Mouse (Mus musculus): ENCODE measurements around the gene Il1f9.
"Not testable (repeated sequence)": the region's sequence is repeated elsewhere in the genome, so short reads cannot be mapped to it uniquely, and the experiment has no call there.

Il1f9 gene

DNA sequence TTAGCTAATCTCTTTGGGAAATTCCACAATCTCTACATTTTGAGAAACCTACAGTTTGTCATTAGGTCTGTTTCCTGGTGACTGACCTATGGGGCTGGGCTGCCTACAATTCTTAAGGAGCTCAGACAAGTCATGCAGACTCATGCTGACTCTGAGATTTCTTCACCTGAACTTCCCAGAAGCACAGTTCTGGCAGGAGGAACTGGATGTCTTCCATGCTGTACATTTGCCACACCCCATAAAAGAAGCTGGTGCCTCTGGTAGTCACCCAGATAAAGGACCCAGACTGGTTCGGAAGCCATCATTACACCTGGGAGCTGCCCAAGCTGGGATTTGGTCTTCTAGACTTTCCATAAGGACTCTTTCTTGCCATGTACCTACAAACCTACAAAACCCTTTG is at the start of gene Il1f9:
Gene Il1f9, plus strand, starts transcription at position 301 of the 400 bp plus-strand sequence.
- no peak for DNase-seq

DNA sequence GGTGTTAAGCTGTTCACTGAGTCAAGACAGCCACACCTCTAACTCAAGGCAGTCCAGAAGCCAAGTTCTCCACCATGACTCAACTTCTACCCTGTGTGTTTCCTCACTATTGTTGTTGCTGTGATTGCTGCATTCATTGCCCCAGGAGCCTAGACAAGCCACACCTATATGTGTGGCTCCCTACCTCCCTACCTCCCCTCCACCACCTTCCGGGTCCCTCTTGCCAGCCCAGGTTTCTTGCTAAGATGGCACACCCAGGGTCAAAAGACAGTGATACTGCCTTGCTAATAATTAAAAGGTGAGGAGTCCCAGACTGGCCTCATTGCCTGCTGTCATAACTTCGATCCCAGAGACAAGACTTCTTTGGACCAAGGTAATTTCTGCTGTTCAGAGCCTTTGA is 33.4 kb upstream of the Il1f9 start, which contains the start of gene Il1f8:
Gene Il1f8, plus strand, starts transcription at position 301 of the 400 bp plus-strand sequence.
- DNase-seq, result no peak

DNA sequence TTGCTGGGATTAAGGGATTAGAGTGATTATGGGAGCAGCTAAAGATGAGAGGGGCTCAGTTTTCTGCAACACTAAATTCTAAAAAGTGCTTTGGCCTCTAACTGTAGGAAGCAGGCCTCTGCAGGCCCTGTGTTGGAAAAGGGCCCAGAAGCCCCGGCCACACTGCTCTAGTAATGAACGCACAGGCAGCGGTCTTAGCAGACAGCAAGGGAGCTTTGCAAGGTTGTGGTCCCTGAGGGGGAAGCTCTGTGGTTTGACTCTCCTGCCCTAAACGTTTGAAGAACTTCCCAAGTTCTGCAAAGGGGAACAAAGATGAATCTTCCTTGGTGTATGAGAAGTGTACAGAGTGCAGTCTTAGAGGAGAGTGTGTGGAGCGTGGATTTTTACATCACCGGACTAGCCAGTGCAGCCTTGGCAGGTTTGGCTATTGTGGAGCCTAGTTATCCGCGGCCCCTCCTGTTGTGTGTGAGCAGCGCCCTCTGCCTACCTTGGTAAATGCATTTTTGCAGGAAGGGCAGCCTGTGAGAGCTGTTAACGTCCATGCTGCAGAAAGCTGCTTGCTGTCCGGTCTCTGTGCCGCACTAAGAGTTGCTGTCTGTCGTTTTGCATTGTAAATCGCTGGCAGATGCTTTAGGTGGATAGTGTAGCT is 4.5 kb upstream of the Il1f9 start:
- DNase-seq, result not testable (repeated sequence)

DNA sequence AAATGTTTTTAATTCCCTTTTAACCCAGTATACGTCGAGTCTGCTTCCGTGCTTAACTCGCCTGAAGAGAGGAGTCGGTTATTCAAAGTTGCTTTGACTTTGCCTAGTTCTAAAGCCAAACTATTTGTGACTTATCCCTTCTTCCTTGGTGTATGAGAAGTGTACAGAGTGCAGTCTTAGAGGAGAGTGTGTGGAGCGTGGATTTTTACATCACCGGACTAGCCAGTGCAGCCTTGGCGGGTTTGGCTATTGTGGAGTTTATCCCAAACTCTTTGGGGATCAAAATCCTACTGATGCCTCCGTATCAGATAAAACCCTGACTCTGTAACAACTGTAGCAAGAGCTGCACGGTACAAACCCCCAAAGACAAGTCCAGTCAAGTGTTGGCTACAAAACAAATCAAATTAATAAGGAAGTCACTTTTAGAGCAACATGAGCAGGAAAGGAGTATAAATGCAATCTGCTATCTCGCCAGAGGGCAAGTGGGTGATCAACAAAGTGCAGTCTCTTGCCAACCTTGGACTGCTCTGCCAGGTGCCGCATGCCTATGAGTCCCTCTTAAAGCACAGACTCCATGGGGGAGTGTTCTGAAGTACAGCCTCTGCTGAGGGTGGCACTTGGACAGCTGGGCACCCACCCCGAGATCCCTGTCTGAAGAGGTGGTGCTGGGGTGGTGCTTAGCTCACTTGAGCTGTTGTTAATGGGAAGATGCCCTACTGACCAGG is 3.7 kb upstream of the Il1f9 start:
- DNase-seq, result not testable (repeated sequence)

DNA sequence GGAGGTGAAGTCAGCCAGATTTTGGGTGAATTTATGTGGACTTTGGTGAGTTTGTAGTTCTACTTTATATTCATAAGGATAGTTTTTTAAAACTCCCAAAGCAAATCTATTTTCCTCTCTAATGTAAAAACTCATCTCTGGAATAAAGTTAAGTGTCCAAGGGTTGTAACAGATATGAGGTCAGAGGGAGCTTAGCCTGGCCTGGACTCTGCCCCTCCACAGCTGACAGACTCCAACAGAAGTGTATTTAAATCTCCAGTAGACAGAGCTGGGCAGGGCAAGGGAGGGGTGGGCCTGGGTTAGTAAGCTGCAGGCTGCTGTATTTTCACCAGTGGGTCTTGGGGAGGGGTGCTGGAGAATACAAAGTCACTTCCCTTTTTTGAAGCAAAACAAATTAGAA is 2.2 kb upstream of the Il1f9 start:
- not testable (repeated sequence) for DNase-seq

DNA sequence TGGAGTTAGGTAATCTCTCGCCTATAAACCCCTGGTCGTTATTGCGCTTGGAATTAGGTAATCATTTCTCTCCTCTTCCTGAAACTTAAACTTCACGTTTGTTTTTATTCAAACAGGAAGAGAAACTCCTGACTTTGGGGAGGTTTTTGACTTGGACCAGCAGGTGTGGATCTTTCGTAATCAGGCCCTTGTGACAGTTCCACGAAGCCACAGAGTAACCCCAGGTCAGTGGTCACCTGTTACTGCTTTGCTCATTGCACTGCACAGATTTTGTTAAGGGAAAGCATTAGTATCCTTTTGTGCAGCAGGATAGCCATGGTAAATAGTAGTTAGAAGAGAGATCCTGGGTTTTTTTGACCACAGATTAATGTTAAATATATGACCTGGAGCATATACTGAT is 1.3 kb downstream of the Il1f9 start:
- DNase-seq, result no peak

DNA sequence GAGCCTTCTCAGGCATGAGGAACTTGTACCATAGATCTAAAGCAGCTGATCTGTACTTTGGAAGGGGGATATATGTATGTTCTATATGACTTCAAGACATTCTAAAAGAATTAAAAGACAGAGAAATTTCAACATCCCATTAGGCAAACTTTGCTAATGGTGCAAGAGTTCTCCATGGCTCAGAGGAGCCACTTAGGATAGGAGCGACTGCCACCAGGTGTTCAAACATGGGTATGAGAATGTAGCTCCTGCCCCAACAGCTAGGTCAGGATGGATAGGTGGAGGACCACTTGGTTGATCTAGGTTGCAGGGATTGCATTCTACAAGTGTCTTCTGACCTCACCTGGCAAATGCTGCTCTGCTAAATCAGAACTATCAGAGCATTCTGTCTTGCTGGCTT is 1.9 kb downstream of the Il1f9 start:
- DNase-seq, result no peak

DNA sequence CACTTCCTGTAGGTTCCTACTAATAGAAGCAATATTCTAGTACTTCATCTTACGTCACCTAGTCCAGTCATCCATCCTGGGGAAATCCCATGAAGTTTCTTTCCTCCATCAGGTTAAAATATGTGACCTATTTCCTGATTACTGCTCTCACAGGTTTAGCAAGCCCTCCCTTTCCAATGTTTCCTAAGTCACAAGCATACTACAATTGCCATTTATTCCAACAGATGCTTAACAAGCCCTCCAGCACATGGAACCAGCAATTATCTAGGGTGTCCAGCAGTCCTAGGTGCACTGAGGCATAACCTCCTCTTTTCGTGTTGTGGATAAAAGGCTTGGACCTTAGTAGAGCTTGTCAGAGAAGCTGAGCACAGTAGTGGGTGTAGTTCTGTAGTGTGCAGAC is 28.8 kb downstream of the Il1f9 start, which contains the start of gene Il1f6:
Gene Il1f6, plus strand, starts transcription at position 301 of the 400 bp plus-strand sequence.
- no peak for DNase-seq

DNA sequence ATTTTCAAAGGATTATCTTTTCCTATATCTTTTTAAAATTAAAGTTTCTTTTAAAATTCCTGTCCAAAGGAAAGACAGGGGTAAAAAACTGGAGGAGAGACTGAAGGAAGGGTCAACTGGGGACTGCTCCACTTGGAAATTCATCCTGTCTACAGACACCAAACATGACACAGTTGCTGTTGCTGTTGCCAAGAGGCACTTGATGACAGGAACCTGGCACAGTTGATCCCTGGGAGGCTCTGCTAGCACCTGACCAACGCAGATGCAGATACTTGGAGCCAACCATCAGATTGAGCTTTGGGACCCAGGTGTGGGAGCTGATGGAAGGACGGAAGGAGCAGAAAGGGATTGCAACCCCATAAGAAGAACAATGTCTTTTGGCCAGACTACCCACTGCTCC is 40.9 kb downstream of the Il1f9 start:
- peak; percentile 92 for DNase-seq

Data from heart, adult 11 months (tissue).